In genomic region chr10:43609507-43609906, GRCm38 (mm10) we compare ENCODE assay signal across 15 mouse cellular contexts. TPM values are rescaled to one million over a fixed set of nuclear protein-coding genes. Genes with fewer than 3 reads are reported as not detected.
DNase-seq lines count a peak whose midpoint lies in the region; ATAC-seq and TF ChIP-seq lines count a peak whose summit lies in the region.
"Had no signal": no experiment of that assay in that cellular context is flagged by ENCODE, and none has a peak within 500 bp of the region (broad histone marks: within the 10 kb centered on the region; RNA-seq: fewer than 3 reads in every experiment).

No protein-coding gene starts in this region.

- H3K36me3 ChIP-seq in intestine, embryonic 15.5 days = no peaks in the 10 kb centered on the region
- no peaks in the 10 kb centered on the region for H3K36me3 ChIP-seq in intestine, postnatal 0 days (ENCODE audit: control insufficient read depth, insufficient read depth)
- H3K36me3 ChIP-seq in liver, embryonic 11.5 days (ENCODE audit: control insufficient read depth, insufficient read depth, low read length) = no peaks in the 10 kb centered on the region
- H3K36me3 ChIP-seq: heart, embryonic 15.5 days; neural tube, embryonic 12.5 days had no signal

- H3K4me2 ChIP-seq in intestine, embryonic 15.5 days (replicated peaks) = no peak overlapping the region
- H3K4me2 ChIP-seq in intestine, postnatal 0 days (replicated peaks; ENCODE audit: low read depth) = no peak overlapping the region
- H3K4me2 ChIP-seq in liver, embryonic 11.5 days = peak overlapping the region; percentile 18; the same call in 1 of the 2 replicates
- H3K4me2 ChIP-seq: heart, embryonic 15.5 days; hindbrain, embryonic 14.5 days; neural tube, embryonic 12.5 days had no signal

- no peak for TF ChIP-seq CTCF in intestine, postnatal 0 days (IDR thresholded peaks at IDR 0.05; ENCODE audit: low read depth)

- 86% methylated on average over 5 of the region's 5 CpGs for WGBS in intestine, embryonic 15.5 days
- 90% methylated on average over 5 of the region's 5 CpGs for WGBS in intestine, postnatal 0 days
- 34% methylated on average over 5 of the region's 5 CpGs for WGBS in liver, embryonic 11.5 days

- H3K9ac ChIP-seq in intestine, embryonic 15.5 days = no peak overlapping the region
- no peak overlapping the region for H3K9ac ChIP-seq in intestine, postnatal 0 days (ENCODE audit: low read depth, low read length)
- no peak overlapping the region for H3K9ac ChIP-seq in liver, embryonic 11.5 days (ENCODE audit: low read depth, low read length)
- H3K9ac ChIP-seq: heart, embryonic 15.5 days; hindbrain, embryonic 14.5 days; neural tube, embryonic 12.5 days had no signal

- 0 out of 2 replicates have a peak, but pooled peaks cover 3% of the 10 kb centered on the region for H3K4me1 ChIP-seq in intestine, embryonic 15.5 days (replicated peaks)
- no peaks in the 10 kb centered on the region for H3K4me1 ChIP-seq in intestine, postnatal 0 days (replicated peaks; ENCODE audit: control insufficient read depth, insufficient read depth, low read length)
- peaks cover 20% of the 10 kb centered on the region for H3K4me1 ChIP-seq in liver, embryonic 11.5 days (replicated peaks; ENCODE audit: control insufficient read depth, insufficient read depth, low read length)
- H3K4me1 ChIP-seq: heart, embryonic 15.5 days; neural tube, embryonic 12.5 days had no signal

- H3K27ac ChIP-seq in intestine, embryonic 15.5 days = no peak overlapping the region
- H3K27ac ChIP-seq in intestine, postnatal 0 days (ENCODE audit: low read depth, low read length) = no peak overlapping the region
- peak overlapping the region; percentile 94 for H3K27ac ChIP-seq in liver, embryonic 11.5 days (ENCODE audit: low read depth, low read length)
- H3K27ac ChIP-seq: heart, embryonic 15.5 days; hindbrain, embryonic 14.5 days; neural tube, embryonic 12.5 days had no signal

- peak; percentile 87 for ATAC-seq in intestine, embryonic 15.5 days
- ATAC-seq in intestine, postnatal 0 days = no peak
- ATAC-seq in liver, embryonic 11.5 days (replicated peaks; ENCODE audit: low FRiP score) = peak; percentile 98

- no peaks in the 10 kb centered on the region for H3K9me3 ChIP-seq in intestine, embryonic 15.5 days
- no peaks in the 10 kb centered on the region for H3K9me3 ChIP-seq in intestine, postnatal 0 days (ENCODE audit: control insufficient read depth)
- no peaks in the 10 kb centered on the region for H3K9me3 ChIP-seq in liver, embryonic 11.5 days (ENCODE audit: control insufficient read depth, low read length)
- H3K9me3 ChIP-seq: heart, embryonic 15.5 days; neural tube, embryonic 12.5 days had no signal

- no peaks in the 10 kb centered on the region for H3K27me3 ChIP-seq in intestine, embryonic 15.5 days (replicated peaks)
- no peaks in the 10 kb centered on the region for H3K27me3 ChIP-seq in intestine, postnatal 0 days (replicated peaks; ENCODE audit: control insufficient read depth, insufficient read depth, low read length)
- H3K27me3 ChIP-seq in liver, embryonic 11.5 days (replicated peaks; ENCODE audit: control insufficient read depth, insufficient read depth, low read length) = no peaks in the 10 kb centered on the region
- H3K27me3 ChIP-seq: heart, embryonic 15.5 days; neural tube, embryonic 12.5 days had no signal

- no peak overlapping the region for H3K4me3 ChIP-seq in intestine, embryonic 15.5 days (replicated peaks)
- no peak overlapping the region for H3K4me3 ChIP-seq in intestine, postnatal 0 days (ENCODE audit: low read depth, low read length)
- H3K4me3 ChIP-seq in liver, embryonic 11.5 days (ENCODE audit: low read depth, low read length) = no peak overlapping the region
- H3K4me3 ChIP-seq: heart, embryonic 15.5 days; neural tube, embryonic 12.5 days had no signal

- DNase-seq in c-Kit-negative CD71-positive TER-119-positive erythroid progenitor cells, embryonic 14.5 days (ENCODE audit: low read depth, low spot score) = peak; percentile 93
- peak; percentile 45 for DNase-seq in liver, embryonic 11.5 days (ENCODE audit: low spot score)
- peak; percentile 44 to 56 for DNase-seq in spleen, postnatal 14 days (ENCODE audit: low spot score in 2 of 2)
- no peak for DNase-seq in layer of hippocampus, adult 11-12 months (ENCODE audit: low spot score)
- DNase-seq in kidney, adult 9 months = no peak
- DNase-seq in retina, embryonic 14.5 days (ENCODE audit: low spot score) = no peak
- DNase-seq: kidney, adult 8-10 months; lung, adult 18-20 months; midbrain, embryonic 14.5 days; thymus, postnatal 36 days had no signal

RNA-seq across cellular contexts. Expression of gene Cd24a, which starts 31.4 kb away (rescaled TPM):
- 189 and 204 TPM in 2 replicates for polyA plus RNA-seq in intestine, embryonic 15.5 days (2015; fragmentation: Nextera tagmentation; extraction: Ambion mirVana)
- polyA plus RNA-seq in intestine, postnatal 0 days (2015; fragmentation: Nextera tagmentation; extraction: Ambion mirVana) = 87.8 and 91.9 TPM in 2 replicates
- polyA plus RNA-seq in liver, embryonic 11.5 days (2014; fragmentation: Nextera tagmentation; extraction: Ambion mirVana) = 420 and 459 TPM in 2 replicates

Comparison
In these comparisons a context has a peak if more than half of its experiments do, and no peak if none do; other contexts are left out.
1. DNase-seq: peak in c-Kit-negative CD71-positive TER-119-positive erythroid progenitor cells, embryonic 14.5 days (single experiment), liver, embryonic 11.5 days (single experiment) and spleen, postnatal 14 days (2 of 2); none in layer of hippocampus, adult 11-12 months (single experiment), kidney, adult 9 months (single experiment) and retina, embryonic 14.5 days (single experiment).